Mouse (Mus musculus) neural tube, embryonic 10.5 days (tissue): ENCODE data around the gene Kcnj11.

Experiments
- DNase-seq: peaks from one replicate; pipeline ENCODE4 v3.0.0-alpha.2; 2017; ENCODE audit warnings: low spot score; ENCODE audit errors: extremely low spot score

The Kcnj11 gene

GRCm38 (mm10) chr7:46049981-46050380, 50.6 kb downstream of the Kcnj11 start:
- DNase-seq = no peak

DNA sequence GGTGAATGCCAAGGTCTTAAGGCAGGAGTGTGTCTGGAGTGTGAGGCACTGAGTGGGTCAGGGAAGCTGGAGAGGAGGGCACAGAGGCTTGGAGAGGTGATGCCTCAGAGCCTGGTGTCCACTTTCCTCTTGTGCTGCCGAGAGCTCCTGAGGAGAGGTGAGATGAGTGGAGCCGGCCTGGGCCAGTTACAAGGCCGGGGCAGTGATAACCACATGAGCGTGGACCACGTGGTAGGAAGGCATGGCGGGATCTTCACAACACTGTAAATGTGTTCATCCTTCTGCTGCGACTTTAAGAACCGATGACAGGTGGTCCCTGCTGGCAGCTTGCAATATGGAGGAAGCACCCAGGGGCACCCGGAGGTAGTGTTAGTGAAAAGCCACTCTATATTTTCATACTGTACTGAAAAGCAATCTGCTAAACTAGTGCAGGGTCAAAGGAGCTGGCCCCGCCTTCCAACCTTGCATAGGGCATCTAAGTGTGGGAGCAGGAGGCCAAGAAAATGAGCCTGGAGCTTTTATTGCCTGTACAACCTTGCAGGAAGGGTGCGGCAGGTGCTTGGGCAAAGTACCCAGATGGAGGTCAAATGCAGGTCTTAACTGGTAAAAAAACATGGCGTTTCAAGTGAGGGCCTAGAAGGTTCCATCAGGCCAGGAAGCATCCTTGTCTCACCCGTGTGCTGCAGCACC, 52.5 kb downstream of the Kcnj11 start:
- DNase-seq = no peak

DNA sequence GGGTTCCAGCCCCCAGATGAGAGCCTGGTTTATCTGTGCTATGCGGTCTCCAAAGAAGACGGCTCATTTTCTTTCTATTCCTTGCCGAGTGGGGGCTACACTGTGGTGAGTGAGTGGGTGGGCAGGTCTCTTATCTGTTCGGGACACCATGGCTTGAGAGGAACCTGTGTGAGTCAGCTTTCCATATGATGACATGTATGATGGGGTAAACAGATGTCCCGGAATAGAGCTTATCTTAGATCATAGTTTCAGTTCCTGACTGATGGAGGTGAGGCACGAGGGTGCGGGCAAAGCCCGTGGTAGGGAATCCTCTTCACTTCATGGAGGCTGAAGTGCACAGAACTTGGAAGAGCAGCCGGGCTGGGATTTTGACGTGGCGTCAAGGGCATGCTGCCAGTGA, 54.7 kb downstream of the Kcnj11 start:
- DNase-seq = no peak

DNA sequence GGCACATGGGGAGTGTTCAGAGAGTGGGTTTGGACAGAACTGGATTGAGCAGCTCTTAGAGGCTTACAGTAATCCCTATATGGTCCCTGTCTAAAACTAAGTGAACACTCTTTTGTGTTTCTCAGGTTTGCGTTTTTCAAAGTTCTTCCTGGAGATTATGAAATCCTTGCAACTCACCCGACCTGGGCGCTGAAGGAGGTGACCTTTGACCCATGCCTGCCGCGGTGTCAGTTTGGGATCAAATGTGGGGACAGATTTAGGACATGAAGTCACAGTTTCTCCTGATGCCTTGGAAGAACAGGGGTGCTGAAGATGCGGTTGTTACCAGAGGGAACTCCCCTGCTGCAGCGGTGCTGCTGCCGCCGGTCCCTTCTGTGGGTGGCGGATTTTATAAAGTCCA, 56.5 kb downstream of the Kcnj11 start:
- no peak for DNase-seq
